Comparison of ENCODE assay signal across 8 mouse cellular contexts in the genomic region with DNA sequence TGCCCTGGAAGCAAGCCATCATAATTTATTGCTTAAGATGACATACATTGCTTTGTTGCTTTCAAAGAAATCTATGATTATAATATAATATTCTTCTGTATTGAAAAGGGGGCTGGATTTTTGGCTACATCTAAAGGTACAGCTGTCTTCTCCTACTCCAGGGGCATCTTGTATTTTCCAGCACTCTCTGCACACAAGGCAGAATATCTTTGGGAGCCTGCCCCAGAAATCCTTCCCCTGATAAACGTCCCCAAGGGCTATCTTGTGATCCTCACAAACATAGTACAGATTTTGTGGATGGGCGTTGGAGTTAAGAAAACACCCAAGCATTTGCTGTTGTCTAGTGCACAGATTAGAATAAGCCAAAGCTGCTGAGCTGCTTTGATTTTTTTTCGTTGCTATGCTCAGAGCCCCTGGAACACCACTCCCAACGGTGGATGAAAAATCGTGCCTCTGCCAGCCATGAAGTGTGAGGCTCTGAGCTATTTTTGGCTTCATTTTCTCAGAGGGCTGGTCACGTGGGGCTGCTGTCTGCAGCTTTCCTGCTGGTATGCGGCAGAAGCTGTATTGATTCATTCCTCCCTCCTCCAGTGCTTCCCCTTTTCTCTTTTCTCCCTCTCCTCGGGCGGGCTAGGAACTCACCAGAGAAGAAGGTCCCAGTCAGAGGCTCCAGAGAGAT.
A peak's percentile ranks its signal among the peaks of the same experiment; 100 is the strongest.
DNase-seq lines count a peak whose midpoint lies in the region; ATAC-seq lines count a peak whose summit lies in the region.

No protein-coding gene starts in this region.

- H3K27ac ChIP-seq in forebrain, embryonic 12.5 days: peak overlapping the region; percentile 93
- H3K27ac ChIP-seq in heart, embryonic 13.5 days (replicated peaks): peak overlapping the region; percentile 99
- H3K27ac ChIP-seq in kidney, embryonic 15.5 days: peak overlapping the region; percentile 64
- 0 out of 2 replicates have a peak overlapping the region, but pooled peaks have one; percentile 35 for H3K27ac ChIP-seq in limb, embryonic 12.5 days
- H3K27ac ChIP-seq in midbrain, embryonic 11.5 days (ENCODE audit: low read depth, low read length): peak overlapping the region; percentile 33

- peak overlapping the region; percentile 30; the same call in 1 of the 2 replicates for H3K9ac ChIP-seq in forebrain, embryonic 12.5 days
- H3K9ac ChIP-seq in heart, embryonic 13.5 days: peak overlapping the region; percentile 69
- H3K9ac ChIP-seq in kidney, embryonic 15.5 days: no peak overlapping the region
- H3K9ac ChIP-seq in limb, embryonic 12.5 days (replicated peaks): no peak overlapping the region
- 0 out of 2 replicates have a peak overlapping the region, but pooled peaks have one; percentile 17 for H3K9ac ChIP-seq in midbrain, embryonic 11.5 days (ENCODE audit: low read length)

- no peaks in the 10 kb centered on the region for H3K9me3 ChIP-seq in forebrain, embryonic 12.5 days
- no peaks in the 10 kb centered on the region for H3K9me3 ChIP-seq in heart, embryonic 13.5 days
- H3K9me3 ChIP-seq in kidney, embryonic 15.5 days (replicated peaks): no peaks in the 10 kb centered on the region
- H3K9me3 ChIP-seq in limb, embryonic 12.5 days: no peaks in the 10 kb centered on the region
- no peaks in the 10 kb centered on the region for H3K9me3 ChIP-seq in midbrain, embryonic 11.5 days (ENCODE audit: control insufficient read depth, low read length)

- peak; percentile 95 for ATAC-seq in cerebellum, adult (ENCODE audit: insufficient number of reproducible peaks, low FRiP score, low TSS enrichment)
- peak; percentile 96 for ATAC-seq in forebrain, embryonic 12.5 days (ENCODE audit: low FRiP score)
- ATAC-seq in heart, embryonic 13.5 days (ENCODE audit: extremely low read depth, insufficient number of reproducible peaks, low FRiP score, low TSS enrichment): peak; percentile 75
- ATAC-seq in kidney, embryonic 15.5 days (replicated peaks; ENCODE audit: low FRiP score): peak; percentile 89
- ATAC-seq in limb, embryonic 12.5 days (ENCODE audit: insufficient number of reproducible peaks, insufficient read depth, low FRiP score, low TSS enrichment, low read depth): peak; percentile 61; the same call in 1 of the 2 replicates
- peak; percentile 98 for ATAC-seq in midbrain, embryonic 11.5 days (ENCODE audit: low FRiP score)

- DNase-seq in 3134 (ENCODE audit: extremely low read depth, insufficient read length, low spot score): peak; percentile 46
- DNase-seq in midbrain, embryonic 11.5 days (ENCODE audit: low spot score, missing footprints): peak; percentile 94
- peak; percentile 91 to 96 for DNase-seq in right cerebral cortex, postnatal 36 days (ENCODE audit: low spot score in 2 of 2)

- no peaks in the 10 kb centered on the region for H3K36me3 ChIP-seq in forebrain, embryonic 12.5 days (replicated peaks)
- no peaks in the 10 kb centered on the region for H3K36me3 ChIP-seq in heart, embryonic 13.5 days
- H3K36me3 ChIP-seq in kidney, embryonic 15.5 days: no peaks in the 10 kb centered on the region
- H3K36me3 ChIP-seq in limb, embryonic 12.5 days: no peaks in the 10 kb centered on the region
- no peaks in the 10 kb centered on the region for H3K36me3 ChIP-seq in midbrain, embryonic 11.5 days (ENCODE audit: control insufficient read depth, insufficient read depth, low read length)

- H3K4me3 ChIP-seq in forebrain, embryonic 12.5 days (replicated peaks): peak overlapping the region; percentile 10; the same call in 1 of the 2 replicates
- H3K4me3 ChIP-seq in heart, embryonic 13.5 days: peak overlapping the region; percentile 16; the same call in 1 of the 2 replicates
- no peak overlapping the region for H3K4me3 ChIP-seq in kidney, embryonic 15.5 days (replicated peaks)
- no peak overlapping the region; the same call in 1 of the 2 replicates for H3K4me3 ChIP-seq in limb, embryonic 12.5 days (replicated peaks)
- H3K4me3 ChIP-seq in midbrain, embryonic 11.5 days (ENCODE audit: low read depth, low read length): no peak overlapping the region

- 2% methylated on average over 9 of the region's 9 CpGs for WGBS in forebrain, embryonic 12.5 days
- WGBS in heart, embryonic 13.5 days: under 1% methylated on average over 9 of the region's 9 CpGs
- 3% methylated on average over 9 of the region's 9 CpGs for WGBS in kidney, embryonic 15.5 days
- 8% methylated on average over 9 of the region's 9 CpGs for WGBS in limb, embryonic 12.5 days
- WGBS in midbrain, embryonic 11.5 days: 4% methylated on average over 9 of the region's 9 CpGs

- no peaks in the 10 kb centered on the region for H3K27me3 ChIP-seq in forebrain, embryonic 12.5 days
- no peaks in the 10 kb centered on the region for H3K27me3 ChIP-seq in heart, embryonic 13.5 days (replicated peaks)
- no peaks in the 10 kb centered on the region for H3K27me3 ChIP-seq in kidney, embryonic 15.5 days
- no peaks in the 10 kb centered on the region for H3K27me3 ChIP-seq in limb, embryonic 12.5 days
- H3K27me3 ChIP-seq in midbrain, embryonic 11.5 days (ENCODE audit: control insufficient read depth, insufficient read depth, low read length): no peaks in the 10 kb centered on the region

- peaks cover 23% of the 10 kb centered on the region for H3K4me1 ChIP-seq in forebrain, embryonic 12.5 days
- peaks cover 41% of the 10 kb centered on the region for H3K4me1 ChIP-seq in heart, embryonic 13.5 days
- peaks cover 25% of the 10 kb centered on the region for H3K4me1 ChIP-seq in kidney, embryonic 15.5 days
- H3K4me1 ChIP-seq in limb, embryonic 12.5 days (replicated peaks): peaks cover 13% of the 10 kb centered on the region
- H3K4me1 ChIP-seq in midbrain, embryonic 11.5 days (ENCODE audit: control insufficient read depth, insufficient read depth, low read length): peaks cover 3% of the 10 kb centered on the region; the same call in 1 of the 2 replicates

- peak overlapping the region; percentile 38 for H3K4me2 ChIP-seq in forebrain, embryonic 12.5 days
- peak overlapping the region; percentile 63 for H3K4me2 ChIP-seq in heart, embryonic 13.5 days
- peak overlapping the region; percentile 44 for H3K4me2 ChIP-seq in kidney, embryonic 15.5 days
- peak overlapping the region; percentile 42 for H3K4me2 ChIP-seq in limb, embryonic 12.5 days
- H3K4me2 ChIP-seq in midbrain, embryonic 11.5 days: peak overlapping the region; percentile 5; the same call in 1 of the 2 replicates

Comparison
In these comparisons a context has a peak if more than half of its experiments do, and no peak if none do; other contexts are left out.
1. H3K27ac ChIP-seq: peak in every context shown above with its lines; median percentile 99 in heart, embryonic 13.5 days; 93 in forebrain, embryonic 12.5 days; 64 in kidney, embryonic 15.5 days; 35 in limb, embryonic 12.5 days; 33 in midbrain, embryonic 11.5 days.
2. H3K4me2 ChIP-seq: peak in every context shown above with its lines; median percentile 63 in heart, embryonic 13.5 days; 44 in kidney, embryonic 15.5 days; 42 in limb, embryonic 12.5 days; 38 in forebrain, embryonic 12.5 days; 5 in midbrain, embryonic 11.5 days.
3. H3K4me3 ChIP-seq: peak in forebrain, embryonic 12.5 days (single experiment) and heart, embryonic 13.5 days (single experiment); none in kidney, embryonic 15.5 days (single experiment), limb, embryonic 12.5 days (single experiment) and midbrain, embryonic 11.5 days (single experiment).
4. H3K9ac ChIP-seq: peak in forebrain, embryonic 12.5 days (single experiment), heart, embryonic 13.5 days (single experiment) and midbrain, embryonic 11.5 days (single experiment); none in kidney, embryonic 15.5 days (single experiment) and limb, embryonic 12.5 days (single experiment).
5. Peak in every context shown above with its lines, with median percentiles within 50 percentile points of each other: DNase-seq and ATAC-seq.